Mouse (Mus musculus): ENCODE results near the gene Wnt10a. TPM values are rescaled to one million over a fixed set of nuclear protein-coding genes. Genes with fewer than 3 reads are reported as not detected.

The Wnt10a gene
- 1.3 and 1.6 TPM in 2 replicates for polyA plus RNA-seq (2016; fragmentation: Nextera tagmentation; extraction: Ambion mirVana)

- Histone ChIP-seq H3K9me3 (replicated peaks) (no peaks in the 10 kb centered on the region), H3K4me3 (peak within 1 kb of the TSS; percentile 43), H3K27ac (peak within 1 kb of the TSS; percentile 48), H3K27me3 (ENCODE audit: low read depth, poor library complexity, severe bottlenecking) (peaks cover 100% of the 10 kb centered on the region), H3K36me3 (no peaks in the 10 kb centered on the region), H3K4me1 (peaks cover 59% of the 10 kb centered on the region)
- WGBS, result under 1% methylated on average over 11 of the region's 11 CpGs
- DNase-seq (ENCODE audit: low spot score), result peak; percentile 36
Measured at GRCm38 (mm10) chr1:74791249-74791648, at the start of gene Wnt10a. Gene Wnt10a, plus strand, starts transcription at chr1:74791516.

- H3K4me3 ChIP-seq, result no peak overlapping the region
- WGBS, result 72% methylated on average over 5 of the region's 5 CpGs
- peaks cover 34% of the 10 kb centered on the region for H3K27me3 ChIP-seq (ENCODE audit: low read depth, poor library complexity, severe bottlenecking)
- H3K9me3 ChIP-seq (replicated peaks), result no peaks in the 10 kb centered on the region
- DNase-seq (ENCODE audit: low spot score), result no peak
- no peaks in the 10 kb centered on the region for H3K36me3 ChIP-seq
- no peak overlapping the region for H3K27ac ChIP-seq
- peaks cover 9% of the 10 kb centered on the region for H3K4me1 ChIP-seq
Measured at GRCm38 (mm10) chr1:74747335-74747734, 44.0 kb upstream of the Wnt10a start.

GRCm38 (mm10) chr1:74748643-74749271, 42.6 kb upstream of the Wnt10a start, which contains the start of gene Prkag3:
Gene Prkag3, minus strand, starts transcription at chr1:74749221.
- Histone ChIP-seq H3K27ac (peak within 1 kb of the TSS; percentile 57; the same call in 1 of the 2 replicates), H3K4me1 (peaks cover 14% of the 10 kb centered on the region), H3K27me3 (ENCODE audit: low read depth, poor library complexity, severe bottlenecking) (peaks cover 34% of the 10 kb centered on the region), H3K4me3 (peak within 1 kb of the TSS; percentile 37), H3K36me3 (no peaks in the 10 kb centered on the region), H3K9me3 (replicated peaks) (no peaks in the 10 kb centered on the region)
- 11% methylated on average over 30 of the region's 30 CpGs for WGBS
- DNase-seq (ENCODE audit: low spot score), result peak; percentile 64

- H3K4me3 ChIP-seq, result no peak overlapping the region
- no peak overlapping the region for H3K27ac ChIP-seq
- H3K4me1 ChIP-seq, result peaks cover 19% of the 10 kb centered on the region
- WGBS, result 63% methylated on average over 7 of the region's 7 CpGs
- no peaks in the 10 kb centered on the region for H3K36me3 ChIP-seq
- H3K9me3 ChIP-seq (replicated peaks), result no peaks in the 10 kb centered on the region
- no peak for DNase-seq (ENCODE audit: low spot score)
- H3K27me3 ChIP-seq (ENCODE audit: low read depth, poor library complexity, severe bottlenecking), result peaks cover 34% of the 10 kb centered on the region
Measured at GRCm38 (mm10) chr1:74749301-74749700, 42.0 kb upstream of the Wnt10a start.

- Histone ChIP-seq H3K27ac (no peak overlapping the region), H3K4me1 (peaks cover 24% of the 10 kb centered on the region), H3K27me3 (ENCODE audit: low read depth, poor library complexity, severe bottlenecking) (peaks cover 34% of the 10 kb centered on the region), H3K9me3 (replicated peaks) (no peaks in the 10 kb centered on the region), H3K36me3 (no peaks in the 10 kb centered on the region), H3K4me3 (no peak overlapping the region)
- 90% methylated on average over 4 of the region's 4 CpGs for WGBS
- DNase-seq (ENCODE audit: low spot score), result no peak
Measured at GRCm38 (mm10) chr1:74750683-74751082, 40.6 kb upstream of the Wnt10a start.

GRCm38 (mm10) chr1:74752150-74752549, 39.2 kb upstream of the Wnt10a start:
- Histone ChIP-seq H3K27ac (no peak overlapping the region), H3K4me3 (no peak overlapping the region), H3K4me1 (peaks cover 24% of the 10 kb centered on the region), H3K27me3 (ENCODE audit: low read depth, poor library complexity, severe bottlenecking) (peaks cover 29% of the 10 kb centered on the region), H3K36me3 (no peaks in the 10 kb centered on the region), H3K9me3 (replicated peaks) (no peaks in the 10 kb centered on the region)
- 88% methylated on average over 8 of the region's 8 CpGs for WGBS
- no peak for DNase-seq (ENCODE audit: low spot score)

- H3K27me3 ChIP-seq (ENCODE audit: low read depth, poor library complexity, severe bottlenecking), result peaks cover 22% of the 10 kb centered on the region
- H3K4me3 ChIP-seq, result no peak overlapping the region
- no peaks in the 10 kb centered on the region for H3K36me3 ChIP-seq
- peaks cover 21% of the 10 kb centered on the region for H3K4me1 ChIP-seq
- 94% methylated on average over 3 of the region's 3 CpGs for WGBS
- no peaks in the 10 kb centered on the region for H3K9me3 ChIP-seq (replicated peaks)
- H3K27ac ChIP-seq, result no peak overlapping the region
- no peak for DNase-seq (ENCODE audit: low spot score)
Measured at GRCm38 (mm10) chr1:74752833-74753232, 38.5 kb upstream of the Wnt10a start.

- 87% methylated on average over 8 of the region's 8 CpGs for WGBS
- H3K27ac ChIP-seq, result no peak overlapping the region
- no peak for DNase-seq (ENCODE audit: low spot score)
- H3K4me3 ChIP-seq, result no peak overlapping the region
- H3K9me3 ChIP-seq (replicated peaks), result no peaks in the 10 kb centered on the region
- peaks cover 16% of the 10 kb centered on the region for H3K27me3 ChIP-seq (ENCODE audit: low read depth, poor library complexity, severe bottlenecking)
- peaks cover 20% of the 10 kb centered on the region for H3K4me1 ChIP-seq
- no peaks in the 10 kb centered on the region for H3K36me3 ChIP-seq
Measured at GRCm38 (mm10) chr1:74753266-74753974, 37.9 kb upstream of the Wnt10a start.

- Histone ChIP-seq H3K27me3 (ENCODE audit: low read depth, poor library complexity, severe bottlenecking) (peaks cover 8% of the 10 kb centered on the region), H3K4me1 (peaks cover 15% of the 10 kb centered on the region), H3K36me3 (no peaks in the 10 kb centered on the region), H3K27ac (no peak overlapping the region), H3K9me3 (replicated peaks) (no peaks in the 10 kb centered on the region), H3K4me3 (no peak overlapping the region)
- no peak for DNase-seq (ENCODE audit: low spot score)
- WGBS, result 62% methylated on average over 5 of the region's 5 CpGs
Measured at GRCm38 (mm10) chr1:74754175-74754785, 37.0 kb upstream of the Wnt10a start.

- Histone ChIP-seq H3K4me3 (no peak overlapping the region), H3K4me1 (no peaks in the 10 kb centered on the region), H3K9me3 (replicated peaks) (no peaks in the 10 kb centered on the region), H3K27ac (no peak overlapping the region), H3K27me3 (ENCODE audit: low read depth, poor library complexity, severe bottlenecking) (peaks cover 28% of the 10 kb centered on the region), H3K36me3 (no peaks in the 10 kb centered on the region)
- no peak for DNase-seq (ENCODE audit: low spot score)
- WGBS, result 31% methylated on average over 4 of the region's 4 CpGs
Measured at GRCm38 (mm10) chr1:74759773-74760172, 31.5 kb upstream of the Wnt10a start.

- no peak overlapping the region for H3K27ac ChIP-seq
- H3K9me3 ChIP-seq (replicated peaks), result no peaks in the 10 kb centered on the region
- 4% methylated on average over 6 of the region's 6 CpGs for WGBS
- peaks cover 46% of the 10 kb centered on the region for H3K27me3 ChIP-seq (ENCODE audit: low read depth, poor library complexity, severe bottlenecking)
- DNase-seq (ENCODE audit: low spot score), result peak; percentile 79
- H3K4me1 ChIP-seq, result no peaks in the 10 kb centered on the region
- H3K36me3 ChIP-seq, result no peaks in the 10 kb centered on the region
- no peak overlapping the region for H3K4me3 ChIP-seq
Measured at GRCm38 (mm10) chr1:74763081-74763480, 28.2 kb upstream of the Wnt10a start.

- Histone ChIP-seq H3K4me1 (peaks cover 44% of the 10 kb centered on the region), H3K4me3 (peak overlapping the region; percentile 59), H3K27ac (no peak overlapping the region), H3K27me3 (ENCODE audit: low read depth, poor library complexity, severe bottlenecking) (peaks cover 96% of the 10 kb centered on the region), H3K36me3 (no peaks in the 10 kb centered on the region), H3K9me3 (replicated peaks) (no peaks in the 10 kb centered on the region)
- DNase-seq (ENCODE audit: low spot score), result peak; percentile 64
- WGBS, result under 1% methylated on average over 35 of the region's 35 CpGs
Measured at GRCm38 (mm10) chr1:74770727-74771466, 20.4 kb upstream of the Wnt10a start.

Data from limb, embryonic 10.5 days (tissue).